Comparison of ENCODE assay signal across 36 mouse cellular contexts in the genomic region with DNA sequence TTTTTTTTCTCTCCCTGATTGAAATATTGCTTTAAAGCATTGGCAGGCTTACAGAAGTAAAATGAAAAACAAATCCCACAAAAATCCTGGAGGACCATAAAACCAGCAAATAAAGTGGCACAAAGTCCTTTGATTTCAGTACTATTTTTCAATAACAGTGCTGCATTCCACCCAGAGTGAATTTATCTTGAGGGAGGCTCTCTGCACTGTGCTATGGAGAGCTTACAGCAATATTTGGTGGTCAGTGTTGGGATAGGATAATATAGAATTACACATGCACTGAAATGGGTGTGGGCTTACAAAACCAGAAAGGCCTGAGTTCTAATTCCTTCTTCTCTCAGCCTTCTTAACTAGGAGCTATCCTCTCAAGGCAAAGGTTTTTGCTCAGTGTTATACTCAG.
"Had no signal": no experiment of that assay in that cellular context is flagged by ENCODE, and none has a peak within 500 bp of the region (broad histone marks: within the 10 kb centered on the region; RNA-seq: fewer than 3 reads in every experiment).

No protein-coding gene starts in this region.

- H3K4me2 ChIP-seq: heart, embryonic 11.5 days; heart, embryonic 12.5 days; heart, embryonic 13.5 days; heart, embryonic 15.5 days; hindbrain, embryonic 12.5 days; hindbrain, embryonic 13.5 days; hindbrain, embryonic 14.5 days; hindbrain, embryonic 15.5 days; intestine, embryonic 15.5 days; kidney, embryonic 15.5 days had no signal

- H3K36me3 ChIP-seq: heart, embryonic 10.5 days; heart, embryonic 12.5 days; heart, embryonic 13.5 days; heart, embryonic 15.5 days; hindbrain, embryonic 10.5 days; hindbrain, embryonic 12.5 days; hindbrain, embryonic 13.5 days; hindbrain, embryonic 15.5 days; intestine, embryonic 15.5 days; kidney, embryonic 15.5 days had no signal

- ATAC-seq: hindbrain, embryonic 16.5 days; hindbrain, postnatal 0 days; inflammation-experienced regulatory T-cells, adult 6 months; intestine, embryonic 15.5 days; intestine, embryonic 16.5 days; intestine, postnatal 0 days had no signal

- H3K27ac ChIP-seq: heart, adult 2 months; heart, embryonic 10.5 days; heart, embryonic 13.5 days; heart, embryonic 15.5 days; hindbrain, embryonic 10.5 days; hindbrain, embryonic 12.5 days; hindbrain, embryonic 13.5 days; hindbrain, embryonic 14.5 days; hindbrain, embryonic 15.5 days; hindbrain, postnatal 0 days; intestine, embryonic 15.5 days; kidney, embryonic 15.5 days; kidney, postnatal 0 days; layer of hippocampus, adult 2 months had no signal

- H3K4me1 ChIP-seq: heart, embryonic 10.5 days; heart, embryonic 12.5 days; heart, embryonic 13.5 days; heart, embryonic 15.5 days; hindbrain, embryonic 10.5 days; hindbrain, embryonic 12.5 days; hindbrain, embryonic 13.5 days; hindbrain, embryonic 15.5 days; intestine, embryonic 15.5 days; kidney, embryonic 15.5 days had no signal

- H3K27me3 ChIP-seq: heart, embryonic 12.5 days; heart, embryonic 13.5 days; heart, embryonic 15.5 days; hindbrain, embryonic 12.5 days; hindbrain, embryonic 13.5 days; hindbrain, embryonic 15.5 days; intestine, embryonic 15.5 days; kidney, embryonic 15.5 days had no signal

- H3K9ac ChIP-seq: heart, embryonic 12.5 days; heart, embryonic 13.5 days; heart, embryonic 15.5 days; hindbrain, embryonic 12.5 days; hindbrain, embryonic 13.5 days; hindbrain, embryonic 14.5 days; hindbrain, embryonic 15.5 days; intestine, embryonic 15.5 days; kidney, embryonic 15.5 days had no signal

- DNase-seq: heart, adult 2 months; heart, postnatal 10 days; heart, postnatal 14 days; heart, postnatal 36 days; heart, postnatal 4 days; kidney, adult 11 months; kidney, adult 18-20 months; kidney, adult 2 months; kidney, adult 8-10 months; kidney, adult 9 months; kidney, postnatal 10 days; kidney, postnatal 14 days; kidney, postnatal 25 days; kidney, postnatal 36 days; kidney, postnatal 4 days; layer of hippocampus, adult 9-11 months; layer of hippocampus, postnatal 36 days had no signal

- H3K9me3 ChIP-seq: heart, embryonic 10.5 days; heart, embryonic 12.5 days; heart, embryonic 13.5 days; heart, embryonic 15.5 days; hindbrain, embryonic 10.5 days; hindbrain, embryonic 12.5 days; hindbrain, embryonic 13.5 days; hindbrain, embryonic 15.5 days; intestine, embryonic 15.5 days; kidney, embryonic 15.5 days had no signal

- H3K4me3 ChIP-seq: heart, adult 2 months; heart, embryonic 10.5 days; heart, embryonic 12.5 days; heart, embryonic 13.5 days; heart, embryonic 15.5 days; hindbrain, embryonic 10.5 days; hindbrain, embryonic 12.5 days; hindbrain, embryonic 13.5 days; hindbrain, embryonic 15.5 days; intestine, embryonic 15.5 days; kidney, embryonic 15.5 days; layer of hippocampus, adult 2 months had no signal
